Mouse (Mus musculus) cortical plate, adult 2 months (tissue): Measurements from ENCODE around the gene Zfp362. TPM values are rescaled to one million over a fixed set of nuclear protein-coding genes. Genes with fewer than 3 reads are reported as not detected.

ENCODE experiments used
- H3K27ac ChIP-seq: fragments of 200-500 bp; 2 replicates; pipeline ENCODE4 v1.5.1; 2012; ENCODE audit warnings: low read length, control low read depth, inconsistent platforms; ENCODE audit not compliant: insufficient read depth
- H3K4me1 ChIP-seq: fragments of 200-500 bp; 2 replicates; pipeline ENCODE4 v1.6.1; 2011; ENCODE audit warnings: low read length; ENCODE audit not compliant: control insufficient read depth, insufficient read depth
- H3K4me3 ChIP-seq: fragments of 200-500 bp; 2 replicates; pipeline ENCODE4 v1.5.1; 2011; ENCODE audit warnings: mild to moderate bottlenecking, low read length, control low read depth; ENCODE audit not compliant: insufficient read depth
- CTCF ChIP-seq: fragments of 200-500 bp; IDR thresholded peaks from 2 replicates; pipeline ENCODE4 v1.5.1; 2011; ENCODE audit warnings: mild to moderate bottlenecking, control low read depth, low read length; ENCODE audit not compliant: insufficient read depth; ENCODE audit errors: extremely low read depth
- POLR2A ChIP-seq: fragments of 200-500 bp; IDR thresholded peaks from 2 replicates; pipeline ENCODE4 v1.6.1; 2011; ENCODE audit warnings: mild to moderate bottlenecking, low read length, control low read depth; ENCODE audit not compliant: insufficient read depth; ENCODE audit errors: extremely low read depth
- polyA plus RNA-seq: library from polyadenylated mRNA; depleted of rRNA; stranded (reverse); fragments of >200 nt; gene quantifications from 2 replicates; pipeline ENCODE4 v1.2.3, GENCODE M21; 2012; rRNA removed

Zfp362 gene
- polyA plus RNA-seq = 23.8 and 24.1 TPM in 2 replicates

GRCm38 (mm10) chr4:128806043-128806826 lies at the start of gene Zfp362:
Gene Zfp362 (minus strand): TSS chr4:128806045.
- Histone ChIP-seq H3K27ac (peak within 1 kb of the TSS; percentile 17), H3K4me1 (peaks cover 4% of the 10 kb centered on the region), H3K4me3 (peak within 1 kb of the TSS; percentile 50)
- TF ChIP-seq POLR2A = no peak

DNA sequence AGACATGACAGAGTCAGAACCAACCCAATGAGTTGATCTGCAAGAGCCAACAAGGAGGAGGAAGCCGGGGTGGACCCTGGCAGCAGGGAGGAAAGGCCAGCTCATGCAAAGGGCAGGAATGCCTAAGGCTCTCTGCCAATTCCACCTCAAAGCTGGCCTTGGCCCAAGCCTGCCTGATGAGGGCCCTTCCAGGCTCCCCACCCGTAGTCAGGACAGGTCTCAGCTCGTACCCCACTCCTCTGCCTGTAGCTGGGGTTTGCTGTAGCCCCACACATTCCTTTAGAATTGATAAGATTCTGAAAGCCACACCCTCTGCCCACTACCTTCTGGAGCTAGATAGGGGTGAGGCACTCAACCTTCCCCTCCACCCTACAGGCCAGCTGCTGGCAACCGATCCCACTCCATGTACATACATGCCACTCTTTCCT lies 49.8 kb upstream of the Zfp362 start:
- Histone ChIP-seq H3K4me1 (no peaks in the 10 kb centered on the region), H3K4me3 (no peak overlapping the region), H3K27ac (no peak overlapping the region)
- TF ChIP-seq POLR2A = no peak
- TF ChIP-seq CTCF = no peak

GRCm38 (mm10) chr4:128853117-128853516 lies 47.3 kb upstream of the Zfp362 start:
- TF ChIP-seq CTCF (no peak), POLR2A (no peak)
- H3K27ac ChIP-seq = no peak overlapping the region
- H3K4me1 ChIP-seq = no peaks in the 10 kb centered on the region
- no peak overlapping the region for H3K4me3 ChIP-seq

DNA sequence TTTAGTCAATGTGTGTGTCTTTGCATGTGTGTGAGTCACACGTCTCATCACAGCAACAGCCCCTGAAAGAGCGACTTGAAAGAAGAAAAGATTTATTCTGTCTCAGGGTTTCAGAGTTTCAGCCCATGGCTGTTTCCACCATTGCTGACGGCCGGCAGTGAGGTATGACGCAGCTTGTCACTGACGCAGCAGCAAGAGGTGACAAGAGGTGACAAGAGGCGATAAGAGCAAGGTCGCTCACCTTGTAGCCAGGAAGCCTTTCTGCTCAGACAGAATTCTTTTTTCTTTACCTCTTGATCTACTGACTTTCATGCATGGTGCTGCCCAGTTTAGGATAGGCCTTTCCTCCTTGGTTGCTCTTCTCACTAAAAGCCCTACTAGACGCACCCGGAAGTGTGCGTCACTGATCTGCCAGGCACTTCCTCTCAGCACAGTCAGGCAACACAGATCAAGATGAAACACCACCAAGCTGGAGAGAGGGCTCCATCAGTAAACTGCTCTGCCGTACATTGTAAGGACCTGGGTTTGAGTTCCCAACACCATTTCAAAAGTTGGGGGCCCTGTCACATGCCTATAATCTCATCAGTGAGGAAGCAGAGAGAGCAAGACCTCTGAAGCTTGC lies 46.5 kb upstream of the Zfp362 start:
- H3K4me1 ChIP-seq = no peaks in the 10 kb centered on the region
- no peak overlapping the region for H3K27ac ChIP-seq
- no peak for TF ChIP-seq POLR2A
- TF ChIP-seq CTCF = no peak
- no peak overlapping the region for H3K4me3 ChIP-seq

GRCm38 (mm10) chr4:128849686-128850085 lies 43.8 kb upstream of the Zfp362 start:
- TF ChIP-seq CTCF (no peak), POLR2A (no peak)
- Histone ChIP-seq H3K4me1 (no peaks in the 10 kb centered on the region), H3K4me3 (no peak overlapping the region), H3K27ac (no peak overlapping the region)

DNA sequence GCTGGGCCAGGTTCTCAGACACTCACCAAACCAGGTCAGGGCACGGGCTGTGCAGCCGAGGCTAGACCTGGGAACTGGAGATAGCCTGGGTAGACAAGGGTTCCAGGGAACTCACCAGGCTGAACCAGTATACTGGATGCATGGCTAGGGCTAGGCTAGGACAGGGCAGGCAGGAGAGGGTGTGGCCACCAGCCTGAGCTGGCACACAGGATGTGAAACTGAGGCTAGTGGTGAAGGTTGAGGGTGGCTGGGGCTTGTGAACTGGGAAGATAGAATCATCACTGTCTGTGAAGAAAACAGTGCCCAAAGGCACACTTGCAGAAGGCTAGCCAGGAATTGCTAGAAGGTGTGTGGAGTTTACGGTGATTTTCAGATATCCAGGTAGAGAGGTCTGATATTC lies 43.1 kb upstream of the Zfp362 start:
- TF ChIP-seq POLR2A = no peak
- TF ChIP-seq CTCF = no peak
- Histone ChIP-seq H3K27ac (no peak overlapping the region), H3K4me1 (no peaks in the 10 kb centered on the region), H3K4me3 (no peak overlapping the region)

- TF ChIP-seq POLR2A (no peak), CTCF (no peak)
- Histone ChIP-seq H3K27ac (no peak overlapping the region), H3K4me3 (no peak overlapping the region), H3K4me1 (no peaks in the 10 kb centered on the region; the same call in 1 of the 2 replicates)
Observed at GRCm38 (mm10) chr4:128845367-128845973, 39.6 kb upstream of the Zfp362 start.

DNA sequence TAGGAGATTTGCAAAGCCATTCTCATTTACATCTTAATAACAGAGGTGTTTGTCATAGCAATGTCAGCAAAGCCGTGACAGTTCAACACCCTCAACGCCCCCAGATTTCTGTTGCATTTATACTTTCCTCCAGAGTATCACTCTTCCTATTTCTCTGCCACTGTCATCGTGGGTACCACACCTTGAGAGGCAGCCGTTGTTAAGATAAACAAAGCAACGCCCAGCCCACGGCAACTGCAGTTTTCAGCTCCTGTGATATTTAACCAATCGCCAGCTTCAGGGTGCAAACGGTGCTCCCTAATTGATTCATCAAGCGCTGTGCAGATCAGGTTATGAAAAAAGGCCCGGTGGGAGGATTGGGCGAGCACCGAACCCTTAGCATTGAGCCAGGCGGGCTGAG lies 38.7 kb upstream of the Zfp362 start:
- H3K4me3 ChIP-seq = no peak overlapping the region
- no peak overlapping the region for H3K27ac ChIP-seq
- TF ChIP-seq POLR2A (no peak), CTCF (no peak)
- no peaks in the 10 kb centered on the region; the same call in 1 of the 2 replicates for H3K4me1 ChIP-seq

DNA sequence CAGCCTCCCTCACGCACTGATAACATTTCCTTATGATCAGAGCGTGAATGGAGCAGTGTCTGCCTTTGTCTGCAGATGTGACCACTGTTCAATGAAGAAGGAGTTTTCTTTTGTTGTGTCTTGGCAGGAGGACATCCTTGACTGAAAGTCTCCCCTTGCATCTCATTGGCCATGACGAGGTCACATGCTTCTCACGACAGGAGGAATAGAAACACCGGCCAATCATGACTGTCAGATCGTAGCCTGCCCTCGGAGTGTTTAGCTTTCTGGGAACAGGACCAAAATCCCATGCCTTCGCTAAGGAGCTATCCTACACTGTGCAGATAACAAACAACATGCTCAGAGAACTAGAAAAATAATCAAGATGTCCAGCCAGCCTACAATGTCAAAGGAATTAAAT lies 35.4 kb upstream of the Zfp362 start:
- TF ChIP-seq CTCF = no peak
- TF ChIP-seq POLR2A = no peak
- H3K4me1 ChIP-seq = no peaks in the 10 kb centered on the region; the same call in 1 of the 2 replicates
- H3K4me3 ChIP-seq = no peak overlapping the region
- no peak overlapping the region for H3K27ac ChIP-seq
